ENCODE assay signal across 7 mouse cellular contexts in genomic region chr17:83122525-83123280, GRCm38 (mm10).
DNase-seq lines count a peak whose midpoint lies in the region; ATAC-seq and TF ChIP-seq lines count a peak whose summit lies in the region.

No protein-coding gene starts in this region.

- no peaks in the 10 kb centered on the region for H3K9me3 ChIP-seq in intestine, embryonic 14.5 days (ENCODE audit: control insufficient read depth, low read length)
- no peaks in the 10 kb centered on the region for H3K9me3 ChIP-seq in liver, embryonic 13.5 days (replicated peaks)
- no peaks in the 10 kb centered on the region for H3K9me3 ChIP-seq in midbrain, postnatal 0 days (ENCODE audit: low read length)

- no peak for TF ChIP-seq CTCF in midbrain, postnatal 0 days (IDR thresholded peaks at IDR 0.05)

- H3K9ac ChIP-seq in intestine, embryonic 14.5 days (ENCODE audit: low read length), result peak overlapping the region; percentile 27
- H3K9ac ChIP-seq in liver, embryonic 13.5 days, result no peak overlapping the region
- 0 out of 2 replicates have a peak overlapping the region, but pooled peaks have one; percentile 14 for H3K9ac ChIP-seq in midbrain, postnatal 0 days (replicated peaks; ENCODE audit: low read length, poor library complexity, severe bottlenecking)

- H3K27ac ChIP-seq in intestine, embryonic 14.5 days (ENCODE audit: low read depth), result peak overlapping the region; percentile 70
- H3K27ac ChIP-seq in liver, embryonic 13.5 days, result no peak overlapping the region
- H3K27ac ChIP-seq in midbrain, postnatal 0 days (ENCODE audit: low read depth, low read length), result no peak overlapping the region

- no peaks in the 10 kb centered on the region for H3K36me3 ChIP-seq in intestine, embryonic 14.5 days (ENCODE audit: control insufficient read depth, insufficient read depth, low read length)
- no peaks in the 10 kb centered on the region for H3K36me3 ChIP-seq in liver, embryonic 13.5 days
- H3K36me3 ChIP-seq in midbrain, postnatal 0 days (ENCODE audit: insufficient read depth, low read length), result no peaks in the 10 kb centered on the region

- H3K4me3 ChIP-seq in intestine, embryonic 14.5 days (ENCODE audit: low read depth, low read length), result peak overlapping the region; percentile 8; the same call in 1 of the 2 replicates
- H3K4me3 ChIP-seq in liver, embryonic 13.5 days (replicated peaks), result peak overlapping the region; percentile 45
- H3K4me3 ChIP-seq in midbrain, postnatal 0 days (ENCODE audit: low read depth, low read length), result peak overlapping the region; percentile 6; the same call in 1 of the 2 replicates

- H3K4me1 ChIP-seq in intestine, embryonic 14.5 days (replicated peaks; ENCODE audit: control insufficient read depth, insufficient read depth, low read length), result peaks cover 49% of the 10 kb centered on the region
- peaks cover 12% of the 10 kb centered on the region for H3K4me1 ChIP-seq in liver, embryonic 13.5 days (replicated peaks)
- peaks cover 8% of the 10 kb centered on the region for H3K4me1 ChIP-seq in midbrain, postnatal 0 days (ENCODE audit: insufficient read depth, low read length)

- peak; percentile 68 for ATAC-seq in common myeloid progenitor, adult 5-6 weeks (replicated peaks; ENCODE audit: low read depth, poor library complexity, severe bottlenecking)
- ATAC-seq in intestine, embryonic 14.5 days (replicated peaks; ENCODE audit: low FRiP score, low TSS enrichment, low read depth), result peak; percentile 80
- peak; percentile 63 for ATAC-seq in liver, embryonic 13.5 days (ENCODE audit: low read depth)
- ATAC-seq in midbrain, postnatal 0 days (ENCODE audit: low FRiP score), result peak; percentile 35; the same call in 1 of the 2 replicates

- 7% methylated on average over 20 of the region's 20 CpGs for WGBS in intestine, embryonic 14.5 days
- 5% methylated on average over 20 of the region's 20 CpGs for WGBS in liver, embryonic 13.5 days (ENCODE audit: insufficient replicate concordance)
- WGBS in midbrain, postnatal 0 days, result 6% methylated on average over 20 of the region's 20 CpGs

- peak overlapping the region; percentile 50 for H3K4me2 ChIP-seq in intestine, embryonic 14.5 days (ENCODE audit: low read length)
- peak overlapping the region; percentile 59 for H3K4me2 ChIP-seq in liver, embryonic 13.5 days
- peak overlapping the region; percentile 40 for H3K4me2 ChIP-seq in midbrain, postnatal 0 days (ENCODE audit: low read depth, low read length, poor library complexity, severe bottlenecking)

- DNase-seq in adrenal gland, adult (ENCODE audit: inconsistent age in 2 of 2, low spot score in 1 of 2), result peak; percentile 56 to 87
- peak; percentile 98 for DNase-seq in heart, adult 11 months
- peak; percentile 83 for DNase-seq in intestine, embryonic 14.5 days (ENCODE audit: low spot score)
- DNase-seq in liver, embryonic 13.5 days, result peak; percentile 10
- peak; percentile 29 for DNase-seq in midbrain, postnatal 0 days (ENCODE audit: low spot score)
- peak; percentile 32 for DNase-seq in thymus, postnatal 4 days

- peaks cover 3% of the 10 kb centered on the region; the same call in 1 of the 2 replicates for H3K27me3 ChIP-seq in intestine, embryonic 14.5 days (replicated peaks; ENCODE audit: control insufficient read depth, insufficient read depth, low read length)
- peaks cover 14% of the 10 kb centered on the region; the same call in 1 of the 2 replicates for H3K27me3 ChIP-seq in liver, embryonic 13.5 days
- no peaks in the 10 kb centered on the region for H3K27me3 ChIP-seq in midbrain, postnatal 0 days (ENCODE audit: insufficient read depth, low read length)

Comparison
In these comparisons a context has a peak if more than half of its experiments do, and no peak if none do; other contexts are left out.
1. DNase-seq: peak in every context shown above with its lines; median percentile 98 in heart, adult 11 months; 83 in intestine, embryonic 14.5 days; 72 in adrenal gland, adult; 32 in thymus, postnatal 4 days; 29 in midbrain, postnatal 0 days; 10 in liver, embryonic 13.5 days.